Mouse (Mus musculus): ENCODE data around the gene Tcf7l1.

GRCm38 (mm10) chr6:72795444-72795843 lies 6.4 kb upstream of the Tcf7l1 start:
- TF ChIP-seq ZNF384 (IDR thresholded peaks at IDR 0.05; ENCODE audit: low read depth, low read length): no peak
- TF ChIP-seq MAFK (IDR thresholded peaks at IDR 0.05; ENCODE audit: insufficient read depth, low read depth, low read length): no peak
- no peak for TF ChIP-seq ZC3H11A (IDR thresholded peaks at IDR 0.05; ENCODE audit: borderline replicate concordance, low read depth, low read length)
